Mouse (Mus musculus): ENCODE measurements around the gene Afmid. TPM values are rescaled to one million over a fixed set of nuclear protein-coding genes. Genes with fewer than 3 reads are reported as not detected.
A peak's percentile ranks its signal among the peaks of the same experiment; 100 is the strongest.

Afmid gene
- total and polyA plus RNA-seq, 3 experiments, result 3.3 to 3.8 TPM; not detected in 1

GRCm38 (mm10) chr11:117847593-117848215 lies 22.0 kb downstream of the Afmid start (continued):
- TF ChIP-seq ELF1 (IDR thresholded peaks at IDR 0.05; ENCODE audit: low read depth, low read length) (0 out of 2 replicates have a peak, but pooled peaks have one; percentile 28), NRF1 (IDR thresholded peaks at IDR 0.05; ENCODE audit: insufficient read depth, low read depth, low read length, poor library complexity, severe bottlenecking) (no peak), TBP (IDR thresholded peaks at IDR 0.05; ENCODE audit: low read depth, low read length) (no peak)

DNA sequence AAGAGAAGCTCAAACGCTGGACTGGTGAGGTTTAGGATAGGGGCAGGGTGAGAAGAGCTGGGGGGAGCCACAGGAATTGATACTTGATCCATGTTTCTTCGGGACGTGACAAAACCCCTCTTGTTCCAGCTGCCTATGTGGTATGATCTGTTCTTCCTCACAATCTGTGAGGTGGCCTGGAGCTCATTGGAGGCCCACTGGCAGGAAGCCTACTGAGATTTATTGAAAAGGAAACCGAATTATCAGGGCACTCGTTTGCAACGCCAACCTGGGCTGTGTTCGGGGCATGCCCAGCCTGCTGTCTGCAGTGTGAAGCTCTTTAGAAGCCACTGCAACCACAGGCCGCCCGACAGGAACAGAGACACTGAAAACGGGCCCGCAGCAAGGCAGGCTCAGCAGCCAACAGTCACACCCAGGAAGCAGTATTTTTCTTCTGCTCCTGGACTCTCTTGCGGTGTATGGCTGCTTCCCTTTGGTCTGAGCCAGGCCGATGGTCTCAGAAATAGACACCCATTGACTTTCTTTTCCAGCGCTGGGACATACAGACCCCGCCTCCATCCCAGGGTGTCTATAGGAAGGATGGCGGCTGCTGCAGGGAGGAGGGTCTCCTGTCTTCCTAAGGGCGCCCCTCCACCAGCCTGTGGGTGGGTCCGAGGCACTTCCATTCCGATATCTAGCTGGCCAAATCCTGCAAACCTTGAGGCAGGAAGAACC lies 22.7 kb downstream of the Afmid start:
- TF ChIP-seq ELF1 (IDR thresholded peaks at IDR 0.05; ENCODE audit: low read depth, low read length) (peak; percentile 19; the same call in 1 of the 2 replicates), ZKSCAN1 (IDR thresholded peaks at IDR 0.05; ENCODE audit: low read depth, low read length) (no peak), GABPA (IDR thresholded peaks at IDR 0.05; ENCODE audit: low read depth, low read length) (no peak), TCF12 (IDR thresholded peaks at IDR 0.05; ENCODE audit: low read depth, low read length) (0 out of 2 replicates have a peak, but pooled peaks have one; percentile 16), CHD1 (IDR thresholded peaks at IDR 0.05; ENCODE audit: low read depth, low read length) (peak; percentile 87; the same call in 1 of the 2 replicates), POLR2A (IDR thresholded peaks at IDR 0.05; ENCODE audit: control insufficient read depth in 1 of 2, insufficient read depth in 1 of 2, low read depth in 1 of 2, low read length in 2 of 2, poor library complexity in 1 of 2) (no peak), USF1 (IDR thresholded peaks at IDR 0.05; ENCODE audit: low read depth, low read length) (no peak), TAL1 (IDR thresholded peaks at IDR 0.05; ENCODE audit: low read length) (no peak), HCFC1 (IDR thresholded peaks at IDR 0.05; ENCODE audit: low read depth, low read length) (no peak), GATA1 (IDR thresholded peaks at IDR 0.05; ENCODE audit: low read depth, low read length) (no peak), RAD21 (IDR thresholded peaks at IDR 0.05; ENCODE audit: low read depth, low read length) (no peak), POLR2AphosphoS5 (IDR thresholded peaks at IDR 0.05; ENCODE audit: borderline replicate concordance, low read depth, low read length) (no peak; the same call in 1 of the 2 replicates), USF2 (IDR thresholded peaks at IDR 0.05; ENCODE audit: borderline replicate concordance in 1 of 2, insufficient read depth in 1 of 2, low read depth in 1 of 2, low read length in 2 of 2) (no peak), ZMIZ1 (IDR thresholded peaks at IDR 0.05; ENCODE audit: low read depth, low read length) (no peak; the same call in 1 of the 2 replicates), SIN3A (IDR thresholded peaks at IDR 0.05; ENCODE audit: low read length) (0 out of 2 replicates have a peak, but pooled peaks have one; percentile 1), MEF2A (IDR thresholded peaks at IDR 0.05; ENCODE audit: extremely low read depth, insufficient replicate concordance, low read depth, low read length, poor library complexity, severe bottlenecking) (no peak), RCOR1 (IDR thresholded peaks at IDR 0.05; ENCODE audit: low read depth, low read length) (peak; percentile 64), MAX (IDR thresholded peaks at IDR 0.05; ENCODE audit: low read length) (peak; percentile 13; the same call in 1 of the 2 replicates)
- no peaks in the 10 kb centered on the region for H3K9me3 ChIP-seq (replicated peaks; ENCODE audit: insufficient read depth, low read length)
- H3K9ac ChIP-seq (ENCODE audit: control insufficient read depth, low read depth, low read length, poor library complexity, severe bottlenecking), result peak overlapping the region; percentile 67
- peak overlapping the region; percentile 57 for H3K27ac ChIP-seq (ENCODE audit: control insufficient read depth, low read depth, low read length)
- H3K27me3 ChIP-seq (ENCODE audit: control insufficient read depth in 1 of 2, insufficient read depth in 2 of 2, low read length in 2 of 2), result no peaks in the 10 kb centered on the region
- H3K79me2 ChIP-seq (ENCODE audit: control insufficient read depth, insufficient read depth, low read length, poor library complexity), result peaks cover 28% of the 10 kb centered on the region
- peaks cover 19 to 21% of the 10 kb centered on the region in 2 experiments for H3K4me1 ChIP-seq (ENCODE audit: control insufficient read depth in 1 of 2, insufficient read depth in 2 of 2, low read length in 2 of 2)
- H3K36me3 ChIP-seq (ENCODE audit: control insufficient read depth in 1 of 2, insufficient read depth in 2 of 2, low read length in 2 of 2), result peaks cover 19 to 26% of the 10 kb centered on the region in 2 experiments
- DNase-seq (ENCODE audit: low read depth, low spot score), result no peak
- H3K4me3 ChIP-seq (ENCODE audit: control insufficient read depth in 1 of 2, insufficient read depth in 1 of 2, low read depth in 2 of 2, low read length in 2 of 2), result peak overlapping the region; percentile 58 to 68
